Mouse (Mus musculus): ENCODE measurements at regions not wholly inside any gene's neighbourhood (a gene's known extent, or its start where the extent isn't known, plus 50 kb on each side); places are given as distances from the start of the nearest gene placed in this dataset.

DNA sequence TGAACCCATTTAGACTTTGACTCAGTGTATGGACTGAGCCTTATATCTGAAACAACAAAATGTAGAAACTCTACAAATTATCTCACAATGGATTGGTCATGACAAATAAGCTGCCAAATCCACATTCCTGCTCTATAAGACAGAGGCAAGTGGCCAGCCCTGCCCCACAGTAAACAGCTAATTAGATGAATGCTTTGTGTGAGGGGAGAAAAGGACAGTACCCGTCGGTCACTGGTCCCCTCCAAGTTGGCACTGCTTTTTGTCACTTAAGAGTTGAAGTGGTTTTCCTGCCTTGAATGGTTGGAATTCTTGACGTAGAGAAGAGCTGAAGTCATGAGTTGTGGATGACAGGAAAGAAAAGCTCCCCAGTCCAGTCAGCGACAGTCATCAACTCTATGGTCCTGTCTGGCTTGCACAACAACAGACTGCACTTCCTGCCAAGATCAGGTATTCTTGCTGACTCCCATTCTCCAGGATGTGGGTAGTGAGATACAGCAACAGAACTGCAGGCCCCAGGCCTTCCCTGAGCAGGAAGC, 162.3 kb upstream of the Rnf32 start:
- 18% methylated on average over 4 of the region's 4 CpGs for WGBS
- Histone ChIP-seq H3K27me3 (replicated peaks) (no peaks in the 10 kb centered on the region), H3K9me3 (no peaks in the 10 kb centered on the region), H3K27ac (replicated peaks) (peak overlapping the region; percentile 70), H3K4me3 (no peak overlapping the region), H3K4me2 (no peak overlapping the region), H3K9ac (no peak overlapping the region), H3K4me1 (peaks cover 41% of the 10 kb centered on the region), H3K36me3 (no peaks in the 10 kb centered on the region)
- ATAC-seq (ENCODE audit: extremely low read depth, insufficient number of reproducible peaks, low FRiP score, low TSS enrichment), result no peak

DNA sequence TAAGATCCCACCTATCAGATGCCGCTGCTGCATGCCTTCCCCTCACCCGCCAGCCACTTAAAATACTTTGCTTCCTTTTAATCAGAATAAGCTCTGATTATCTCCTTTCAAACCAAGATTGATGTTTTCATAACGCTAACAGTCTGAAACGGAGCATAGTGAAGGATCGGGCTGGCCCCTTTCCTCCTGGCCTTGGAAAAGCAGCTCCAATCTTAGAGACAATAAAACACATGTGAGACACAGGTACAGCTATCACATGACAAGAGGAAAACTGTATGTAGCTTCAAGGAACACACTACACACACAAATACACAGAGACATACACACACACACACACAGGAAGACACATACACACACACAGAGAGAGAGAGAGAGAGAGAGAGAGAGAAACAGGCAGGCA, 165.3 kb upstream of the Rnf32 start:
- no peak for ATAC-seq (ENCODE audit: extremely low read depth, insufficient number of reproducible peaks, low FRiP score, low TSS enrichment)
- 6% methylated on average over 5 of the region's 5 CpGs for WGBS
- Histone ChIP-seq H3K36me3 (no peaks in the 10 kb centered on the region), H3K4me1 (peaks cover 41% of the 10 kb centered on the region), H3K9me3 (no peaks in the 10 kb centered on the region), H3K4me3 (no peak overlapping the region), H3K4me2 (peak overlapping the region; percentile 51), H3K27ac (replicated peaks) (peak overlapping the region; percentile 56; the same call in 1 of the 2 replicates), H3K9ac (peak overlapping the region; percentile 56), H3K27me3 (replicated peaks) (no peaks in the 10 kb centered on the region)

DNA sequence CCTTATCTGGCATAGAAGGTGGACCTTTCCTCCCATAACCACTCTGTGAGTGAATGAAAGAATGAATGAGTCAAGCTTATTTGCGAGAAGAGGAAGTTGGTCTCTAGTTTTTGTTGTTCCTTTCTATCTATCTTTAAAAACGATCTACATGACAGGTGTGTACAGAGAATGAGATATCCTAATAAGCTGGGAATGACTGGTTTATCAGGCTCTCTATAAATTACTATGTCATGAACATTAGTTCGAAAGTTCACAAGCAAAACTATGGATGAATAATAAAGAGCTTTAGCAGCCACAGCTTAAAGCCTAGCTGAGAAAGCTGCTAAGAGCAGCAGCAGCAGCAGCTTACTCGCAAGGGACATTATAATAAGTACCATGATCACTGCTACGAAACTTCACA, 165.8 kb upstream of the Rnf32 start:
- Histone ChIP-seq H3K4me2 (peak overlapping the region; percentile 51), H3K9ac (no peak overlapping the region), H3K4me1 (peaks cover 41% of the 10 kb centered on the region), H3K4me3 (no peak overlapping the region), H3K27me3 (replicated peaks) (no peaks in the 10 kb centered on the region), H3K36me3 (no peaks in the 10 kb centered on the region), H3K9me3 (no peaks in the 10 kb centered on the region), H3K27ac (replicated peaks) (peak overlapping the region; percentile 30; the same call in 1 of the 2 replicates)
- no peak for ATAC-seq (ENCODE audit: extremely low read depth, insufficient number of reproducible peaks, low FRiP score, low TSS enrichment)
- WGBS, result 37% methylated on average over 5 of the region's 5 CpGs

DNA sequence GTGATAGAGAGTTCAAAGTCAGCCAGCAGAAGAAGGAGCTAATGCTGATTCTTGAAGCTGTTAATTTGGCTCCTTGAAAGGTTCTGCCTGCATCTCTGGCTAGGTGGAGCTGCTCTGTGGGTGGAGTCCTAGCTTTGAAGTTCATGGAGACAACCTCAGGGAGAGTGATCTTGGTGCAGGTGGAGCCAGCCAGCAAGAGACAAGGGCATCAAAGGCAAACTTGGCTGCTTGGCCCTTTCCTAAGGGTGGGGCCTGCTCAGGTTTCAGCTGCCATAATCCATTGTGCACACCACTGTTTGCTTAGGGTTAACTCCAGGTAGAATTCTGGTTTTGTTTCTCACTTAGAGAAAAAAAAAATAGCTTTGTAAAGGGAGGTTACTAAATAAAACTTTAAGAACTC, 170.7 kb upstream of the Rnf32 start:
- ATAC-seq (ENCODE audit: extremely low read depth, insufficient number of reproducible peaks, low FRiP score, low TSS enrichment), result no peak
- Histone ChIP-seq H3K27me3 (replicated peaks) (no peaks in the 10 kb centered on the region), H3K9me3 (no peaks in the 10 kb centered on the region), H3K27ac (replicated peaks) (no peak overlapping the region), H3K9ac (no peak overlapping the region), H3K4me2 (no peak overlapping the region), H3K4me3 (no peak overlapping the region), H3K36me3 (no peaks in the 10 kb centered on the region), H3K4me1 (peaks cover 18% of the 10 kb centered on the region)

DNA sequence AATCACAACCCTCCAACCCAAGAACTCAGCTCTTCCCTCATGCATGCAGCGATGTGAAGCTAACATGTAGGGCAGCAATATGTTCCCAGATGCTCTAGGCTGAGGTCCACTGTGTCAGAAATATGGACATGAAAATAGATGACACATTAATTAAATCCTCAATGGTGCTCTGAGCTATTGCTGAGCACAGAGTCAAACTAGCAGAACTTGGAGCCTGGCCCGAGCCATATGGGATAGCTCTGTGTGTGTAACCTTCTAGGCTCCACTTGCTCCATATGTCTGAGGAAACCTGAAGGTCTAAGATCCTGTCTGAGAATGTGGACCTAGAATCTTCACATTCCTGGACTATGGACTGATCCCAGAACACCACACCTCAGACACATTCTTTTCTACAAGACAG, 203.0 kb upstream of the Rnf32 start:
- Histone ChIP-seq H3K4me1 (no peaks in the 10 kb centered on the region), H3K27me3 (replicated peaks) (no peaks in the 10 kb centered on the region), H3K36me3 (no peaks in the 10 kb centered on the region), H3K27ac (replicated peaks) (no peak overlapping the region), H3K4me3 (no peak overlapping the region), H3K9ac (no peak overlapping the region), H3K9me3 (no peaks in the 10 kb centered on the region), H3K4me2 (no peak overlapping the region)
- ATAC-seq (ENCODE audit: extremely low read depth, insufficient number of reproducible peaks, low FRiP score, low TSS enrichment), result no peak
- 73% methylated on average over 2 of the region's 2 CpGs for WGBS

DNA sequence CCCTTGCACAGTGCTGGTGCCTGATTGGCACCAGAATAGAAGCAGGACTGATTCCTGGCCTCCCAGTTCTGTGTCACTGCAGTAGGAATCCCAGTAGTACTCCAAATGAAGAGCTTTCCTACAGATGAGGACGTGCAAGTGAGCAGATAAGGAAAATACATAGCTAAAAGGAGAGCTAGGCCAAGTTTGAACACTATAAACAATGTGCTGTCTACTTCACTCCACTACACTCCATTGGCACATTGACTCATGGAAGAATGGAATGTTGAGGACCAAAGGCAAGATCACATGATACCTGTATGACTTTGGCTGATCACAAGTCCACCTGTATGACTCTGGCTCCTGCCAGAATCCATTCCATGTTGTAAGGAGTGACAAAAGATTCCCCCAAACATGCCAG, 215.9 kb upstream of the Rnf32 start:
- Histone ChIP-seq H3K36me3 (no peaks in the 10 kb centered on the region), H3K4me2 (no peak overlapping the region), H3K4me3 (no peak overlapping the region), H3K27ac (replicated peaks) (no peak overlapping the region), H3K9ac (no peak overlapping the region), H3K9me3 (no peaks in the 10 kb centered on the region), H3K4me1 (no peaks in the 10 kb centered on the region), H3K27me3 (replicated peaks) (no peaks in the 10 kb centered on the region)
- no peak for ATAC-seq (ENCODE audit: extremely low read depth, insufficient number of reproducible peaks, low FRiP score, low TSS enrichment)
- WGBS, result 33% methylated on average over 1 of the region's 1 CpGs

DNA sequence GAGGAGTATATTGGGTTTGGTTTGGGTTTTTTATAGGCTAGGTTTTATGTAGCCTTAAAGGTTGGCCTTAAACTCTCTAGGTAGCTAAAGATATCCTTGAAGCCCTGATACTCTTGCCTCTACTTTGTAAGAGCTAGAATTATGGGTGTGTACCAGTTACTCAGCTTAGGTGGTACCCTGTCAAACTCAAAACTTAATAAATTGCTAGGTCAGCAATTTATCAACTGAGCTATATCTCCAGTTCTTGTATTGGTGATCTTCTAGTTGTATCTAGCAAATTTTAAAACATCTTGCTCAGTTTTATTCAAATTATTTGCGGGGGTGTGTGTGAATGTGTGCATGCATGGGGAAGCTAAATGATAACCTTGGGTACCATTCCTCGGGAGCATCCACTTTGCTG, 225.4 kb upstream of the Rnf32 start:
- Histone ChIP-seq H3K9me3 (no peaks in the 10 kb centered on the region), H3K4me2 (no peak overlapping the region), H3K27me3 (replicated peaks) (no peaks in the 10 kb centered on the region), H3K36me3 (no peaks in the 10 kb centered on the region), H3K4me3 (no peak overlapping the region), H3K9ac (no peak overlapping the region), H3K27ac (replicated peaks) (no peak overlapping the region), H3K4me1 (no peaks in the 10 kb centered on the region)
- ATAC-seq (ENCODE audit: extremely low read depth, insufficient number of reproducible peaks, low FRiP score, low TSS enrichment), result no peak
- WGBS, result 60% methylated on average over 2 of the region's 2 CpGs

DNA sequence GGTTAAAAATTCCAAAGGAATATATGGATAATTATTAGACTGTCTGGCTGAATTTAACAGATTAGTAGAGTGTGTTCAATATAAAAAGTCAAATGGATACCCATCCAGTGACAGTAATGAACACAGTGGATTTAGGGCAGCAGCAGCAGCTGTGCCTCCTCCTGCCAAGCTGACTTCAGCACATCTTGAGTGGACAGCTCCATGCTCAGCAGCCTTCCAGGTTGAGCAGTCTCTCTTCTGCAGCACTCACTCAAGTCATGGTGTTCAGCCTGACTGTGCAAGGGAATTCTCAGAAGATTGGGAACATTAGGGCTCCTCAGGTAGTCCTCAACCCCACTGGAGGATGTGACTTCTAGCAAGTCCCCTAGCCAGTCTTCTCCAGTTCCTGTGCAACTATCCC, 240.8 kb upstream of the Rnf32 start:
- Histone ChIP-seq H3K9me3 (no peaks in the 10 kb centered on the region), H3K4me2 (no peak overlapping the region), H3K4me1 (no peaks in the 10 kb centered on the region), H3K4me3 (no peak overlapping the region), H3K9ac (no peak overlapping the region), H3K36me3 (no peaks in the 10 kb centered on the region), H3K27ac (replicated peaks) (no peak overlapping the region), H3K27me3 (replicated peaks) (no peaks in the 10 kb centered on the region)
- ATAC-seq (ENCODE audit: extremely low read depth, insufficient number of reproducible peaks, low FRiP score, low TSS enrichment), result no peak

DNA sequence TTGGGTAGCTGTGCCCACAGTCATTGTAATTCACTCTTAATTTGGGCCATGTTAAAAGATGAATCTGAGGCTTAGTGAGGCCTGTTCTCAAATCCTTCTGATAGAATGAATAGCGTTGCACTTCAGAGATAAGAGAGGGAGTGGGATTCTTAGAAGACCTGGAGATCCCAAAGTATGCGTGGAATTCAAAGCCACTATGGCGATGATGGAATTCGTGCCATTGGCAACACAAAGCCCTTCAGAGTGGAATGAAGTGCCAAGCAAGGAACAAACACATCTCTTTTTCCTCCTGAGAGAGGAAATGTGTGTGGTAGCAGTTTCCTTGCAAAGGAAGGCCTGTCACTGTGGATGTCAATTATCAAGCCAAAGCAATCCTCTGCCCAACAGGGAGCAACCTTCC, 248.3 kb upstream of the Rnf32 start:
- Histone ChIP-seq H3K36me3 (no peaks in the 10 kb centered on the region), H3K4me3 (no peak overlapping the region), H3K9me3 (no peaks in the 10 kb centered on the region), H3K27me3 (replicated peaks) (no peaks in the 10 kb centered on the region), H3K4me1 (peaks cover 6% of the 10 kb centered on the region), H3K27ac (replicated peaks) (no peak overlapping the region), H3K4me2 (no peak overlapping the region), H3K9ac (no peak overlapping the region)
- no peak for ATAC-seq (ENCODE audit: extremely low read depth, insufficient number of reproducible peaks, low FRiP score, low TSS enrichment)
- WGBS, result 36% methylated on average over 4 of the region's 4 CpGs

DNA sequence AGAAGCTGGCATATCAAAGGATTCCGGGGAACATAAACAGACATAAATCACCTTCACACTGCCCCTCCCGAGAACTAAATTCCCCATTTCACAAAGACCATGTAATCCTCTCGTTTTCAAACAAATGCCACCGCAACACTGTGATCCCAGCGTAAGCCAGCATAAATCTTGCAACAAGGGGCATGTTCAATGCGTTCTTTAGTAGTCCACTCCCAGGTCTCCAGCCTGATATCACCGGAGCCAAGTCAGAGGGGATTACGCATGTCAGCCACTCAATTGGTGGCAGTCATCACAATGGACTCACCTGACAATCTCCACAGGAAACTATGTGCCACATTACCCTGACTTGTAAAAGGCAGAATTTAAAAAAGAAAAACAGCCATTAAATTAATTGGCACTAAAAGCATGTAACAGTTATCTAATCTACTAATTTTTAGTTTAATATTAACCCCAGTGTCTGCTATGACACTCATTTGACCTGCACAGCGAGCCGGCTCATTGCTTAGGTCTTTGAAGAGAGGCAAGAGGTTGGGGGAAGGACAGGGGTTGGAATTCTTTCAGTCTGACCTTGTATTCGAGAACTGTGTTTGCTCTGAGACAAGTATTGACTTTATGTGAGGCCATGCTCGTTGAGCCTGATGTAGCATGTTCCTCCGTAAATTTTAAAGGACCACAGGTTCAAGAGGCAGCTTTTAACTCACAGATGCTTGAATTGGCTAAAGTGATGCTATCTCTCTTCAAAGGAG, 252.0 kb upstream of the Rnf32 start:
- no peaks in the 10 kb centered on the region for H3K27me3 ChIP-seq (replicated peaks)
- peaks cover 6% of the 10 kb centered on the region for H3K4me1 ChIP-seq
- H3K9ac ChIP-seq, result no peak overlapping the region
- no peak for ATAC-seq (ENCODE audit: extremely low read depth, insufficient number of reproducible peaks, low FRiP score, low TSS enrichment)
- 60% methylated on average over 13 of the region's 13 CpGs for WGBS
- H3K27ac ChIP-seq (replicated peaks), result no peak overlapping the region
- H3K36me3 ChIP-seq, result no peaks in the 10 kb centered on the region
- no peaks in the 10 kb centered on the region for H3K9me3 ChIP-seq
- no peak overlapping the region for H3K4me3 ChIP-seq
- H3K4me2 ChIP-seq, result no peak overlapping the region

DNA sequence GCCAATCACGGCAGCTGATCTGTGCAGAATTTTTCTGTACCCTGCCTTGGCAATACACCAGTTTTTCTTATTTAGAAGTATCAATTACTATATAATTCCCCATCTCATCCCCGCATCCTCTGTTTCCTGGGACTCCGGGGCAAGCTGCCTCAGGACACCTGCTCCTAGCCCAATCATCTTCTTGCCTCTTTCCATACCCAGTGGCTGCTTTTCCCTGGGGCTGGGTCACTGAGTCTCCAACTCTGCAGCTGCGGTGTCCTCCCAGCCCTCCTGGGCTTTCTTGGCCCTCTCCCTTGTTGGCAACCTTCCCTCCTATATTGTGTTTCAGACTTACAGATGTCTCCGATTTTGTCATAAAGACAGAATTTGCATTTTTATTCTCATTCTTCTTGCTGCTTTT, 254.8 kb upstream of the Rnf32 start:
- Histone ChIP-seq H3K27me3 (replicated peaks) (no peaks in the 10 kb centered on the region), H3K4me1 (no peaks in the 10 kb centered on the region), H3K9me3 (no peaks in the 10 kb centered on the region), H3K4me3 (no peak overlapping the region), H3K4me2 (no peak overlapping the region), H3K9ac (no peak overlapping the region), H3K36me3 (no peaks in the 10 kb centered on the region), H3K27ac (replicated peaks) (no peak overlapping the region)
- 82% methylated on average over 5 of the region's 5 CpGs for WGBS
- ATAC-seq (ENCODE audit: extremely low read depth, insufficient number of reproducible peaks, low FRiP score, low TSS enrichment), result no peak

DNA sequence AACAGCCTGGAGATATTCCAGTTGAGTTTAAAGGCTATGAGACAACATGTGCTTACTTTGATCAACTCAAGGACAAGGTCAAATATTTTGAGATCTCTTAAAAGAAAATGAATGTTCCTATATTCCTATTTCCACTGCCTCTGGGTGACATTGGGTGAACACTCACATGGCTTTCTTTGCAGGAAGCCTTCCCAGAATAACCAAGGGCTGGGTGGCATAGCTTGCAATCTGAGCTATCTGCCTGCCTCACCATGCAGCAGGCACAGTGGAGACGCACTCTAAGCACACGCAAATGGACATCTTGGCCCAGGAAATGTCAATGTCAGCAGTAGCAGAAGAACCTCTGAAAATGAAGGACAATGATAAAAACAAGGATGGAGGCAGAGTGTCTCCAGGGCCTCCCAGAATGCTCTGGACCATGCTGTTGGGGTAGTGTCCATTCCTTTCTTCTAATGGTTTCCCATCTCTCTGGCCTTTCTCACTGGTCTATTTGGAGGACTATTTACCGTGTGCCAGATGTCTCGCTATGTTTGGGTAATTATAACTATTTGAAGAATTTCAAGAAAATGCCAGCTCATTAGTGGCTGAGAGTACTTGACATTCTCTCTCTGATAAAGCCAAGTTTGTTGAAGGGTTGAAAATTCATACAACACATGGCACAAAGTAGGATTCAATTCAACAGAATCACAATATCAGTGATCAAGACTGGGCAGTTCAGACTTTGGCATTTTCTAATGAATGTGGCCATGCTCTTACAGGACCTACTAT, 276.3 kb upstream of the Rnf32 start:
- Histone ChIP-seq H3K9ac (no peak overlapping the region), H3K27me3 (replicated peaks) (no peaks in the 10 kb centered on the region), H3K4me3 (no peak overlapping the region), H3K4me2 (no peak overlapping the region), H3K36me3 (no peaks in the 10 kb centered on the region), H3K27ac (replicated peaks) (no peak overlapping the region), H3K4me1 (no peaks in the 10 kb centered on the region), H3K9me3 (no peaks in the 10 kb centered on the region)
- WGBS, result 75% methylated on average over 4 of the region's 4 CpGs
- no peak for ATAC-seq (ENCODE audit: extremely low read depth, insufficient number of reproducible peaks, low FRiP score, low TSS enrichment)
